Mouse (Mus musculus) G1E (cell line): ENCODE results near the gene Rhebl1.

Source experiments
- CTCF ChIP-seq: IDR thresholded peaks from 2 replicates; pipeline ENCODE4 v1.5.1; 2012; ENCODE audit warnings: low read depth, low read length, inconsistent platforms, mixed read lengths
- GATA1 ChIP-seq: IDR thresholded peaks from 2 replicates; pipeline ENCODE4 v1.6.1; 2012; ENCODE audit warnings: borderline replicate concordance, low read length, inconsistent platforms, mixed read lengths
- GATA2 ChIP-seq: IDR thresholded peaks from 2 replicates; pipeline ENCODE4 v1.6.1; 2012; ENCODE audit warnings: low read depth, low read length, inconsistent platforms, borderline replicate concordance
- POLR2AphosphoS5 ChIP-seq: IDR thresholded peaks from 2 replicates; pipeline ENCODE4 v1.6.1; 2012; ENCODE audit warnings: low read depth, low read length, inconsistent platforms; ENCODE audit not compliant: insufficient replicate concordance
- TAL1 ChIP-seq: conservative IDR thresholded peaks from 2 replicates; pipeline ENCODE4 v1.6.1; 2012; ENCODE audit warnings: low read depth, low read length, inconsistent platforms, mixed read lengths

DNA sequence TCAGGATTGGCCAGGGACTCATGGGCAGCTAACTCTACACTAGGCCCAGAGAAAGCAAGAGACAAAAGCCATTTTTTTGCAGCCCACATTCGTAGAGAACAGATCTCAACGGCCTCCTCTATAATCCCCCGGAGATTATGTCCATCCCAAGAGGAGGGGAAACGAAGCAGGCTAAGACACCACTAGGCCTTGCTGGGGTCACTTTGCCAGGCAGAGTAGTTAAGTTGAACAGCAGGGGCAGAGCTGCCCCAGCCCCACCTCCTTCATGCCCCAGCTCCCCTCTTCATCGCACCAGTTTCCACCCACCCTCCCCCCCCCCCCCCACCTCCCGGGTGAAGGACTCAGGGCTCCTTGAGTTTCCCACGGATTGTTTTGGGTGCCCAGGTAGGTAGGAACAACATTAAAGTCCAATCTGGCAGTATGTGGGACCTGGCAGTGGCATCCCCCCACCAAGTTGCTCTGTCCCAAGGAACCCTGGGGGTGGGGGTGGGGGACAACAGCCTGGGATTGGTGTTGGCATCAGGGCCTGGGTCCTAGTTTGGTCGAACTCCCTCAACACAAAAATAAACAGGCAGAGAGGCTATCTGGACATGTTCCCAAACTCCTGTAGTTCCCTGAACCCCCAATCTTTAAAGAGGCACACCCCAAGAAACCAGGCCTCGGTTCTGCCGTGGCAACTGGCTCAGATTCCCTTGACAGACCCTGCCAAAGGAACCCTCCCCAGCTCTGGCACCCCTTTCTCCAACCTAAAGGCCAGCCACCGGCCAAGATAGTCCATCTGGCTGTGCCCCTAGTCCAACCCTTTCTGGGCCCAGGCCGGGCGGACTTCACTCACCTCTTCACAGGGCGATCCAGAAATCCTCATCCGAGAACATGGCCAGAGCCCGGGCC is 23.9 kb downstream of the Rhebl1 start:
- TF ChIP-seq CTCF (no peak), GATA2 (no peak), TAL1 (no peak), GATA1 (no peak), POLR2AphosphoS5 (no peak)
